Mouse (Mus musculus) heart, embryonic 12.5 days (tissue): ENCODE measurements at regions not wholly inside any gene's neighbourhood (a gene's known extent, or its start where the extent isn't known, plus 50 kb on each side); places are given as distances from the start of the nearest gene placed in this dataset.
A peak's percentile ranks its signal among the peaks of the same experiment; 100 is the strongest.

Experiments
- ATAC-seq: fragments of 200-750 bp; cut with Nextera tagmentation; 2 replicates; pipeline ENCODE4 v1.8.0; 2017; ENCODE audit warnings: moderate TSS enrichment, moderate library complexity; ENCODE audit not compliant: insufficient number of reproducible peaks, low FRiP score
- H3K27ac ChIP-seq: fragments of 300-500 bp; sonication (generic); 2 replicates; pipeline ENCODE4 v1.5.1; 2016; ENCODE audit warnings: mild to moderate bottlenecking, moderate library complexity; ENCODE audit not compliant: poor library complexity, severe bottlenecking
- H3K27me3 ChIP-seq: fragments of 300-500 bp; sonication (generic); replicated peaks from 2 replicates; pipeline ENCODE4 v1.6.1; 2016; ENCODE audit warnings: mild to moderate bottlenecking, moderate library complexity
- H3K36me3 ChIP-seq: fragments of 300-500 bp; sonication (generic); 2 replicates; pipeline ENCODE4 v1.6.1; 2016; ENCODE audit warnings: mild to moderate bottlenecking, moderate library complexity
- H3K4me1 ChIP-seq: fragments of 300-500 bp; sonication (generic); replicated peaks from 2 replicates; pipeline ENCODE4 v1.6.1; 2016; ENCODE audit warnings: mild to moderate bottlenecking
- H3K4me2 ChIP-seq: fragments of 300-500 bp; sonication (generic); 2 replicates; pipeline ENCODE4 v1.6.1; 2016; ENCODE audit warnings: mild to moderate bottlenecking, moderate library complexity
- H3K4me3 ChIP-seq: fragments of 300-500 bp; sonication (generic); 2 replicates; pipeline ENCODE4 v1.5.1; 2016; ENCODE audit warnings: mild to moderate bottlenecking
- H3K9ac ChIP-seq: fragments of 300-500 bp; sonication (generic); 2 replicates; pipeline ENCODE4 v1.6.1; 2016; ENCODE audit warnings: mild to moderate bottlenecking, moderate library complexity
- H3K9me3 ChIP-seq: fragments of 300-500 bp; sonication (generic); replicated peaks from 2 replicates; pipeline ENCODE4 v1.6.1; 2016; ENCODE audit warnings: mild to moderate bottlenecking, moderate library complexity
- WGBS: fragments of 180-500 bp; shearing (Covaris S2); methylation state at CpG from one replicate; pipeline ENCODE4 v1.1.7; 2016; 5-methylcytosine and 5-hydroxymethylcytosine counted together

DNA sequence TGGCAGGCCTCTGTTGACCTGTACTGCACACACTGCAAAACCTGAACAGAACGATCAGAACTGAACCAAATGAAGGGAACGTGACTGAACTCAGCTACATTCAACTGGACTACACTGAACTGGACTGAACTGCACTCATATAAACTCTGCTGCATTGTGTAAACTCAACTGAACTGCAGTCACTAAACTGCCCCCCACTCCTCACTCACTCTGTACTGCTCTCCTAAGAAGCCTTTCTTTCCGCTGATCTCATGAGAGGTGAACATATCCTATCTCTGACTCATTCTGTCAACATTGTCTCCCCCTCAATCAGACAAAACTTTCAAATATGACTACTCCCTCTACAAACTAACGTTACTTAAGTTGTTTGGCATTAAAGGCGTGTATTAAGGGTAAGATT lies 324.5 kb upstream of the Cdh9 start:
- no peak overlapping the region for H3K9ac ChIP-seq
- no peak overlapping the region for H3K27ac ChIP-seq
- WGBS = 67% methylated on average over 5 of the region's 5 CpGs
- H3K27me3 ChIP-seq = no peaks in the 10 kb centered on the region
- no peaks in the 10 kb centered on the region for H3K4me1 ChIP-seq
- no peaks in the 10 kb centered on the region for H3K9me3 ChIP-seq
- H3K4me3 ChIP-seq = no peak overlapping the region
- no peak for ATAC-seq
- no peak overlapping the region for H3K4me2 ChIP-seq
- no peaks in the 10 kb centered on the region for H3K36me3 ChIP-seq

DNA sequence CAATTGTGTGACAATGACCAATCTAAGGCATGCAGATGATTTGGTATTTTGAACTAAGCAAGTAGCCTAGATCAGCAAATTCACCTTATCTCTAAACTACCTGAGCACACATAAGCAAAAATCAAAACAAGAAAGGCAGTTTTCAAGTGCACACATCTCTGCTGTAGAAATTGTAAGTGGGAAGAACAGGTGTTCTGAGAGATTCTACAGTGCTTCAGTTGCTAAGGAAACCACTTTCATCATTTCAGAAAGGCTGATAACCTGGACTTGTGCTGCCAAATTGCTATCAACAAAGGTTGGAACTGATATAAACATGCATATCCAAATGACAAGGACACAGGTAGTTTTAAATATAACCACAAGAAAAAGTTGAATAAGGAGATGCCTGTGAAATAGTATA lies 322.4 kb upstream of the Cdh9 start:
- no peaks in the 10 kb centered on the region for H3K36me3 ChIP-seq
- no peaks in the 10 kb centered on the region for H3K27me3 ChIP-seq
- no peak overlapping the region for H3K9ac ChIP-seq
- H3K4me1 ChIP-seq = no peaks in the 10 kb centered on the region
- no peak overlapping the region for H3K4me2 ChIP-seq
- ATAC-seq = no peak
- H3K9me3 ChIP-seq = no peaks in the 10 kb centered on the region
- no peak overlapping the region for H3K27ac ChIP-seq
- H3K4me3 ChIP-seq = no peak overlapping the region

DNA sequence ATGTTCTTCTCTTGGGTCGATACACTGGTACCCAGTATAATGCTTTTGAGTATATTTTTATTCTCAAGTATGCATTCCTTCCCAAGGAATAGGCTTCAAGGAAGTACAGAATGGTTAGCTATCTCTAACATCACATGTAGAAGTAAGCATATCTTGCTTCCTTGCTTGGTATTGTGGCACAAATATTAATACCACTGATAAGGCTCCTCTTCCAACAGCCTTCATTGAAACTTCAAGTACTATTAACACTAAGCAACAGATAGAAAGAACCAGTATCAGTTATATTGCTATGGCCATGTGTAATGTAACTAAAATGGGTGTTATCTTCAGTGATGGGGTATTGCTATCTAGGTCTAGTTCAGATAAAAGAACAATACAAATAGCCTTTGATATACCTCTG lies 316.9 kb upstream of the Cdh9 start:
- 81% methylated on average over 1 of the region's 1 CpGs for WGBS
- no peak overlapping the region for H3K9ac ChIP-seq
- H3K9me3 ChIP-seq = no peaks in the 10 kb centered on the region
- H3K4me2 ChIP-seq = no peak overlapping the region
- ATAC-seq = no peak
- H3K27ac ChIP-seq = no peak overlapping the region
- no peaks in the 10 kb centered on the region for H3K4me1 ChIP-seq
- no peaks in the 10 kb centered on the region for H3K27me3 ChIP-seq
- H3K4me3 ChIP-seq = no peak overlapping the region
- no peaks in the 10 kb centered on the region for H3K36me3 ChIP-seq

DNA sequence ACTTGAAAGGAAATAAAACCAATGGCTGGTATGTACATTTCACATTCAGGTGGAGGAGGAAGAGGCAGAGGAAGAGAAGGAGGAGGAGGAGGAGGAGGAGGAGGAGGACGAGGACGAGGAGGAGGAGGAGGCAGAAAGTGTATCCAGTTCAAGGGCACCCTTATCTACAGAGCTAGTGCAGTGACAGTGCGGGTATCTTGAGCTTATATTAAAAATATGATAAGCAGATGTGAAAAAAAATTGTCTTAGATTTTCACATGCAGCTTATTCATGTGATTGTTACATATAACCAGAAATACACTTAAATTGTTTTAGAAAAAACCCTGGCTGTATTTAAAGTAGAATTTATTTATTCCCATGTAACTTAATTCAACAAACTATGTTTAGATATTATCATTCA lies 310.8 kb upstream of the Cdh9 start:
- no peaks in the 10 kb centered on the region for H3K4me1 ChIP-seq
- no peaks in the 10 kb centered on the region for H3K27me3 ChIP-seq
- H3K4me2 ChIP-seq = no peak overlapping the region
- H3K9ac ChIP-seq = no peak overlapping the region
- H3K9me3 ChIP-seq = no peaks in the 10 kb centered on the region
- no peak for ATAC-seq
- WGBS = 51% methylated on average over 3 of the region's 3 CpGs
- H3K27ac ChIP-seq = no peak overlapping the region
- H3K36me3 ChIP-seq = no peaks in the 10 kb centered on the region
- H3K4me3 ChIP-seq = no peak overlapping the region

DNA sequence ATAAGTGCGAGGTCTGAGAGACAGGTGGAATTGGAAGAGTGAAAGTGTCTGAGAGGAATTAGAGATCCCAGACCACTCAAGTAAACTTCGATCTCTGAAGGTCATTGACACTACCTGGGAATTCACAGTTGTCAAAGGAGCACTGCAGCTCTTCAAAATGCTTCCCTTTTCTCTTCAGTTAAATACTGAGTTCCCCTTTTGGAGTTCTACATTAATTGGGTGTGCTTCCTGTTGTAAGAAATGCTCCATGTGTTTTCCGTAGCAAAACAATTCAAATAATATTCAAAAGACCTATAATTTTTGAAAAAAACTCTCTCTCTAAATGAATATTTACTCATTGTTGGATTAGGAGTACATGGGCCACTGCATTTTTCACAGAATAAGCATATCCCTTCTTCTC lies 305.5 kb upstream of the Cdh9 start:
- Histone ChIP-seq H3K4me1 (no peaks in the 10 kb centered on the region), H3K27me3 (no peaks in the 10 kb centered on the region), H3K9me3 (no peaks in the 10 kb centered on the region), H3K36me3 (no peaks in the 10 kb centered on the region), H3K4me2 (no peak overlapping the region), H3K27ac (no peak overlapping the region), H3K9ac (no peak overlapping the region), H3K4me3 (no peak overlapping the region)
- no peak for ATAC-seq
- 75% methylated on average over 3 of the region's 3 CpGs for WGBS

DNA sequence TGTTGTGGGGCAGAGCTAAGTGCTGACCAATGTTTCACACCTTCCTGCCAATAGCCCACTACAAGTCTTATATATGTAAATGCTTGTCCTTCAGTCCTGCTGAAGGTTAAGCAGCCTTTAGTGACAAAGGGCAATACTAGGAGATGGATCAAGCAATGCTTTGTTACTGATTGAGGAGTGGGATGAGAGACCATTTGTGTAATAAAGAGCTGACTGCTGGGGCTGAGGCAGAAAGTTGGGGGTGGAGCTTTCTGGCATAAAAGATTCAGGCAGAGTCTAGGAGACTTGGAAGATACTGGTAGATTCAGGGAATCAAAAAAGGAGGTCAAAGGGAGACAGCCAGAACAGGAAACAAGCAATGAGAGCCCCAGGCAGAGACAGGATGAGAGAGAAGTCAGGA lies 281.9 kb upstream of the Cdh9 start:
- Histone ChIP-seq H3K27ac (no peak overlapping the region), H3K36me3 (no peaks in the 10 kb centered on the region), H3K4me3 (no peak overlapping the region), H3K4me1 (no peaks in the 10 kb centered on the region), H3K9me3 (no peaks in the 10 kb centered on the region), H3K4me2 (no peak overlapping the region), H3K27me3 (no peaks in the 10 kb centered on the region), H3K9ac (no peak overlapping the region)
- no peak for ATAC-seq

DNA sequence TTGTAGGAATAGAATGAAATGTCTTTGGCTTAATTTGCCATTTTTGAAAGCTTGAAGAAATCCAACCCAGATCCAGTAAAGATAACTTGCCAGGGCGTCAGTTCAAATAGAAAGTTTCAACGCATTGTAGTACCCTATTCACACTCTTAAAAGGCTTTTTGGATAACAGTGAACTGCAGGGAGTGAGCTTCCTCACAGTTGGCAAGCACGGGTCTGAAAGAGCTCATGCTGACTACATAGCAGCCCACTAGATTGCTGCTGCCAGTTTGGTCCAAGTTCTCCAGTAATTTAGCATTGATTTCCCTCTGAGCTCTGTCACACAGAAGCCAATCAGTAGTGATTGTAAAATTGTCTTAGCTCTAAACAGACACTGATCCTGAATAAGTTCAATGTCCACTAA lies 237.3 kb upstream of the Cdh9 start:
- 16% methylated on average over 3 of the region's 3 CpGs for WGBS
- Histone ChIP-seq H3K27ac (no peak overlapping the region), H3K9ac (no peak overlapping the region), H3K36me3 (no peaks in the 10 kb centered on the region), H3K4me3 (no peak overlapping the region), H3K9me3 (0 out of 2 replicates have a peak, but pooled peaks cover 3% of the 10 kb centered on the region), H3K27me3 (no peaks in the 10 kb centered on the region), H3K4me1 (no peaks in the 10 kb centered on the region), H3K4me2 (no peak overlapping the region)
- no peak for ATAC-seq

DNA sequence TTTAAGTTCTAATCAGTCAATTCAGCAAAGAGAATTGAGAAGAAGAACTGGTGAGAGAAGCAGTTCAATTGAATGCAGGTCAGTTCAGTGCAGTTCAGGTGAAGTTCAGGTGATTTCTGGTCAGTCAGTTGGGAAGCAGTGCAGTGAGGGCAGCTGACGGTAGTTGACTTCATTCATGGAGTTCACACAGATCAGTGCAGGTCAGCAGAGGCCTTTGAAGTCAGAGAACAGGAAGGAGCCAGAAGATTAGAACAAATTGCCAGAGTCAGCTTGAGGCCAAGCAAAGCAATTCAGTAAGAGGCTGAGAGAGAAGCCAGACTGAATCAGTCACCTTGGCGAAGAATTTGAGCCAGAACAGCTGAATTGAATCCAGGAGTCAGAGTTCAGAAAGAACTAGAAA lies 235.7 kb upstream of the Cdh9 start:
- no peak overlapping the region for H3K9ac ChIP-seq
- H3K36me3 ChIP-seq = no peaks in the 10 kb centered on the region
- H3K27me3 ChIP-seq = no peaks in the 10 kb centered on the region
- H3K4me2 ChIP-seq = no peak overlapping the region
- H3K4me1 ChIP-seq = no peaks in the 10 kb centered on the region
- ATAC-seq = no peak
- H3K9me3 ChIP-seq = 0 out of 2 replicates have a peak, but pooled peaks cover 3% of the 10 kb centered on the region
- no peak overlapping the region for H3K27ac ChIP-seq
- WGBS = 48% methylated on average over 2 of the region's 2 CpGs
- H3K4me3 ChIP-seq = no peak overlapping the region

DNA sequence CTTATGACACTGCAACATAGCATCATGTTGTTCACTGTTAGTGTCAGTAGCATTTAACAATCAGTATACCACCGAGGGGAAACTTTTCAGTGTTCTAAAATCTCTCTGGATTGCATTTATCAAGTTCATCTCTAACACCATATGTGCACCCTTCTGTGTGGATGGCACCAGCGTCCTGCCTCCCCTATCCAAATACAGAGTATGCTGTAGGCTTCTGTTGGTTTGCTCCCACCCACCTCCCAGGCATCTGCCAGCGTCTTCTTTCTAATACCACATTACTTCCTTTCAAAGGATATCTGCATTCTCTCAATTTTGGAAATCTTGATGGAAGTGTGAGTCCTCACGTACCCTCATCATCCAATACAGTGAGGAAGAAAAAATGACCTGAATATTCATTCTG lies 208.0 kb upstream of the Cdh9 start:
- Histone ChIP-seq H3K27me3 (no peaks in the 10 kb centered on the region), H3K9ac (no peak overlapping the region), H3K9me3 (no peaks in the 10 kb centered on the region), H3K36me3 (no peaks in the 10 kb centered on the region), H3K4me2 (no peak overlapping the region), H3K4me1 (no peaks in the 10 kb centered on the region), H3K4me3 (no peak overlapping the region), H3K27ac (no peak overlapping the region)
- no peak for ATAC-seq
- 58% methylated on average over 4 of the region's 4 CpGs for WGBS

DNA sequence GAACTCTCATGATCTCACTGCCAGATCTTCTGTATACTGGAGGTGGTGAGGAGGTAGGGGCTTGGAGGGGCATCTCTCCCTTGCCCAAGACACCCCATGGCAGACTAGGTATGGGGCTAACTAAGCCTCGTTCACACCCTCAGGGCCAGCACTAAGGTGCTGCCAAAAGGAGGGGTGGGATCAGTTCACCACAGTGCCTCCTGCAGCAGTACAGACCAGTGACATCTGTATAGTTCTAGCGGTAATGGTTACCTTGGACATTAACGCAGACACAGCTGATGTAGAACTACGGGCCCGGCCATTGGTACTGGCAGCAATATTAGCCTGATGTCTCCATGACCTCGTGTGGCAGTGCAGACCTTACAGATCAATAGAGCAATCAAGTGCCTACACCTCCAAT lies 196.0 kb upstream of the Cdh9 start:
- no peaks in the 10 kb centered on the region for H3K9me3 ChIP-seq
- H3K4me2 ChIP-seq = no peak overlapping the region
- 0 out of 2 replicates have a peak, but pooled peaks have one; percentile 9 for ATAC-seq
- no peaks in the 10 kb centered on the region for H3K27me3 ChIP-seq
- no peak overlapping the region for H3K9ac ChIP-seq
- H3K27ac ChIP-seq = no peak overlapping the region
- H3K4me1 ChIP-seq = no peaks in the 10 kb centered on the region
- H3K4me3 ChIP-seq = no peak overlapping the region
- no peaks in the 10 kb centered on the region for H3K36me3 ChIP-seq
- 86% methylated on average over 6 of the region's 6 CpGs for WGBS

DNA sequence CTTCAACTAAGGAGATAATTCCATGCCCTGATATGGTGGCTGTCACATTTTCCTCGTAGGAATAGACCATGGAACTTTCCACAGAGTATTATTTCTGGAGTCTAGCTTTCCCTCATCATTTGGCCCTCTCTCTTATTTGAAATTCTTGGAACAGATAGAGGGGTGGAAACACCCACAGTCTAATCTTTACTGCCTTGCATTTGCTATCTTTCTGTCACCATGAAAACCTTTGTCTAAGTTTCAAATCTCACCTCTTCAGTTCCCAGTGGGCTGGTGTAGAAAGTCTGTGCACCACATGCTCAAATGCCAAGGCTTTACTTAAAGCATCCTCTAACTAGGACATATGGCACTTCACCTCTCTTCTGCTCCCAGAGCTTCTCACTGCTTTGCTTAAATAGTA lies 187.3 kb upstream of the Cdh9 start:
- Histone ChIP-seq H3K27ac (no peak overlapping the region), H3K9me3 (no peaks in the 10 kb centered on the region), H3K4me2 (no peak overlapping the region), H3K27me3 (no peaks in the 10 kb centered on the region), H3K36me3 (no peaks in the 10 kb centered on the region), H3K4me3 (no peak overlapping the region), H3K9ac (no peak overlapping the region), H3K4me1 (no peaks in the 10 kb centered on the region)
- WGBS = 38% methylated on average over 1 of the region's 1 CpGs
- ATAC-seq = no peak

DNA sequence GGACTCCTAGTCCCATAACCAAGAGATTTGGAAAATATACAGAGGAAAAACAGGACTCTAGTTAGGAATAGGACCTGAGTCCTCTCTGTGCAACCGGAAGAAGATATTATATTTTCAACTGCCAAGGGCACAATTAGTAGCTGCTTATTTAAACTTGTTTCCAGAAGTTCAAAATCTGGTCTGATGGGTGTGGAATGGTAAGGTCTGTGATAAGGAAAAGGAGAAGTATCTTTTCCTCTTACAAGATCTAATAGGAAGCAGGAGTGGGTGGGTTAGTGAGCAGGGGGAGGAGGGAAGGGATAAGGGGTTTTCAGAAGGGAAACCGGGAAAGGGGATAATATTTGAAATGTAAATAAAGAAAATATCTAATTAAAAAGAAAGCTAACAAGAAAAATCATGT lies 173.4 kb upstream of the Cdh9 start:
- no peaks in the 10 kb centered on the region for H3K4me1 ChIP-seq
- no peaks in the 10 kb centered on the region for H3K36me3 ChIP-seq
- no peak overlapping the region for H3K4me2 ChIP-seq
- H3K9me3 ChIP-seq = no peaks in the 10 kb centered on the region
- H3K4me3 ChIP-seq = no peak overlapping the region
- H3K9ac ChIP-seq = no peak overlapping the region
- WGBS = 67% methylated on average over 2 of the region's 2 CpGs
- ATAC-seq = no peak
- no peaks in the 10 kb centered on the region for H3K27me3 ChIP-seq
- no peak overlapping the region for H3K27ac ChIP-seq
